Mouse (Mus musculus) midbrain, embryonic 10.5 days (tissue): ENCODE measurements around the gene Mctp1. TPM values are rescaled to one million over a fixed set of nuclear protein-coding genes. Genes with fewer than 3 reads are reported as not detected.
"Not testable (repeated sequence)": the region's sequence is repeated elsewhere in the genome, so short reads cannot be mapped to it uniquely, and the experiment has no call there.

Experiments
- DNase-seq: peaks from one replicate; pipeline ENCODE4 v3.0.0-alpha.2; 2017; ENCODE audit warnings: low spot score
- H3K27ac ChIP-seq: fragments of 300-500 bp; sonication (generic); replicated peaks from 2 replicates; pipeline ENCODE4 v1.5.1; 2016; ENCODE audit warnings: mild to moderate bottlenecking
- H3K27me3 ChIP-seq: fragments of 300-500 bp; sonication (generic); 2 replicates; pipeline ENCODE4 v1.6.1; 2016; ENCODE audit warnings: low read depth, mild to moderate bottlenecking; ENCODE audit not compliant: poor library complexity, severe bottlenecking
- H3K36me3 ChIP-seq: fragments of 300-500 bp; sonication (generic); 2 replicates; pipeline ENCODE4 v1.6.1; 2016; ENCODE audit warnings: mild to moderate bottlenecking, moderate library complexity
- H3K4me1 ChIP-seq: fragments of 300-500 bp; sonication (generic); 2 replicates; pipeline ENCODE4 v1.6.1; 2016
- H3K4me3 ChIP-seq: fragments of 300-500 bp; sonication (generic); 2 replicates; pipeline ENCODE4 v1.5.1; 2016; ENCODE audit warnings: mild to moderate bottlenecking, moderate library complexity
- H3K9me3 ChIP-seq: fragments of 300-500 bp; sonication (generic); replicated peaks from 2 replicates; pipeline ENCODE4 v1.6.1; 2016; ENCODE audit warnings: mild to moderate bottlenecking
- WGBS: fragments of 180-500 bp; shearing (Covaris S2); methylation state at CpG from one replicate; pipeline ENCODE4 v1.1.7; 2016; 5-methylcytosine and 5-hydroxymethylcytosine counted together
- polyA plus RNA-seq: library from polyadenylated mRNA; unstranded; fragments of >200 nt; fragmentation: Nextera tagmentation; extraction: Ambion mirVana; gene quantifications from 2 replicates; pipeline ENCODE4 v1.2.1, GENCODE M21; 2016

Gene Mctp1
- polyA plus RNA-seq, 1 experiment from 2014 or later: 4.7 TPM

- Histone ChIP-seq H3K27ac (no peak overlapping the region), H3K36me3 (no peaks in the 10 kb centered on the region), H3K4me1 (no peaks in the 10 kb centered on the region), H3K27me3 (no peaks in the 10 kb centered on the region), H3K9me3 (no peaks in the 10 kb centered on the region), H3K4me3 (no peak overlapping the region)
- no peak for DNase-seq
- 87% methylated on average over 3 of the region's 3 CpGs for WGBS
These were observed 201.1 kb downstream of the Mctp1 start for GRCm38 (mm10) chr13:76585447-76585846.

DNA sequence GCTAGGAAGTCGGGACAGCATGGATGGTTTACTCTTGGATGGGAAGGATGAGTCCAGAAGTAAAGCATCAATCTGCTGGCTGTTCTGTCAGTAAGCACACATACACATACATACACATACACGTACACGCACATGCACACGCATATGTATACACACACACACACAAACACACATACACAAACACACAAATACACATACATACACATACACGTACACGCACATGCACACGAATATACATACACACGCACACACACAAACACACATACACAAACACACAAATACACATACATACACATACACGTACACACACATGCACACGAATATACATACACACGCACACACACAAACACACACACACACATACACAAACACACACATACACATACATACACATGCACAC lies 206.4 kb downstream of the Mctp1 start:
- 89% methylated on average over 11 of the region's 11 CpGs for WGBS

GRCm38 (mm10) chr13:76591189-76591588 lies 206.9 kb downstream of the Mctp1 start:
- H3K4me1 ChIP-seq: no peaks in the 10 kb centered on the region

More for the DNA sequence above, 206.4 kb downstream of the Mctp1 start:
- H3K27ac ChIP-seq, DNase-seq, H3K4me1 ChIP-seq, H3K4me3 ChIP-seq, H3K9me3 ChIP-seq, H3K36me3 ChIP-seq, H3K27me3 ChIP-seq: not testable (repeated sequence)

DNA sequence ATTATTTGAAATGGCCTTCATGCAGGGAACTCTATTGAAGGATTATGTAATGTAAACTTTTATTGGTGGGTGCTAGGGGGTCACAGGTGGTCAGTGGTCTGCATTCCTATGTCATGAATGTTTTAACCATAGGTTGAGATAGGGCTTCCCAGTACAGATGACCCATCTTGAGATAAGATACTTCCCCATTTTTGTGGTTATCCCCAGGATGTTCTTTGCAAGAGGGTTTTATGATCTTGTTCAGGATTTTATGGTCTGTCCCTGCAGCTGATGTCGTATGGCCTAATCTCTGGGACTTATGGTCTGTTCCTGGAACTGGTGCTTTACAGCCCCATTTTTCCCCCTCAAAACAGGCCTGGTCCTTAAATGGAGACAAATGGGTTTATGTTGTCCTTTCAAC lies 207.4 kb downstream of the Mctp1 start:
- no peak overlapping the region for H3K27ac ChIP-seq
- H3K4me3 ChIP-seq: no peak overlapping the region
- DNase-seq: no peak
- H3K9me3 ChIP-seq: no peaks in the 10 kb centered on the region
- H3K4me1 ChIP-seq: no peaks in the 10 kb centered on the region
- 74% methylated on average over 1 of the region's 1 CpGs for WGBS
- H3K36me3 ChIP-seq: no peaks in the 10 kb centered on the region
- H3K27me3 ChIP-seq: no peaks in the 10 kb centered on the region

More at GRCm38 (mm10) chr13:76591189-76591588, 206.9 kb downstream of the Mctp1 start:
- Histone ChIP-seq H3K4me3 (no peak overlapping the region), H3K36me3 (no peaks in the 10 kb centered on the region), H3K27ac (no peak overlapping the region), H3K27me3 (no peaks in the 10 kb centered on the region), H3K9me3 (no peaks in the 10 kb centered on the region)
- DNase-seq: no peak

- DNase-seq: no peak
- no peaks in the 10 kb centered on the region for H3K27me3 ChIP-seq
- 92% methylated on average over 2 of the region's 2 CpGs for WGBS
These were observed 208.6 kb downstream of the Mctp1 start for GRCm38 (mm10) chr13:76592908-76593307.

GRCm38 (mm10) chr13:76597005-76597404 lies 212.7 kb downstream of the Mctp1 start:
- DNase-seq: no peak
- Histone ChIP-seq H3K4me1 (no peaks in the 10 kb centered on the region), H3K9me3 (no peaks in the 10 kb centered on the region), H3K27ac (no peak overlapping the region), H3K4me3 (no peak overlapping the region), H3K27me3 (no peaks in the 10 kb centered on the region), H3K36me3 (no peaks in the 10 kb centered on the region)
- WGBS: 78% methylated on average over 7 of the region's 7 CpGs

More at GRCm38 (mm10) chr13:76592908-76593307, 208.6 kb downstream of the Mctp1 start:
- no peak overlapping the region for H3K4me3 ChIP-seq
- no peak overlapping the region for H3K27ac ChIP-seq
- no peaks in the 10 kb centered on the region for H3K4me1 ChIP-seq
- H3K36me3 ChIP-seq: no peaks in the 10 kb centered on the region
- H3K9me3 ChIP-seq: no peaks in the 10 kb centered on the region

- no peaks in the 10 kb centered on the region for H3K36me3 ChIP-seq
- no peak overlapping the region for H3K27ac ChIP-seq
- no peaks in the 10 kb centered on the region for H3K27me3 ChIP-seq
- no peaks in the 10 kb centered on the region for H3K9me3 ChIP-seq
- no peak for DNase-seq
- H3K4me1 ChIP-seq: no peaks in the 10 kb centered on the region
- H3K4me3 ChIP-seq: no peak overlapping the region
These were observed 225.1 kb downstream of the Mctp1 start for GRCm38 (mm10) chr13:76609425-76609824.

- no peaks in the 10 kb centered on the region for H3K9me3 ChIP-seq
- H3K27ac ChIP-seq: no peak overlapping the region
- no peaks in the 10 kb centered on the region for H3K36me3 ChIP-seq
- no peaks in the 10 kb centered on the region for H3K27me3 ChIP-seq
- no peak for DNase-seq
- no peaks in the 10 kb centered on the region for H3K4me1 ChIP-seq
- 90% methylated on average over 2 of the region's 2 CpGs for WGBS
- no peak overlapping the region for H3K4me3 ChIP-seq
These were observed 227.2 kb downstream of the Mctp1 start for GRCm38 (mm10) chr13:76611499-76611898.

DNA sequence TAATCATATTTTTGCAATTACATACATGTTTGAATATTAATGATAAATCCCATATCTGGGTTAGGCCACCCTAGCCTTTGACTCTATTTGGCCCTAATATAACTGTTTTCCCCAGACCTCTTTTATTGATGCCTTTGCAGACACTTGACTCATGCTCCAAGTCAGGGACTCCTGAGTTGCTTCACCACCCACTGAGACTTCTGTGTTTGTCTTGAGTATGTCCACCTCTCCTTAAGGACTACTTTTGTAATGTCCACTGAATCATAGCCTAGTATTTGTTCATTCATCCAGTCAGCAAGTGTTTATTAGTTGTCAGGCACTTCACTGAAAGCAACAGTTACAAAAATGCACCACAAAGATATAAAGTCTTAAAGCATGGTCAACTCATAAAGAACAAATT lies 235.8 kb downstream of the Mctp1 start:
- Histone ChIP-seq H3K4me3 (no peak overlapping the region), H3K4me1 (no peaks in the 10 kb centered on the region), H3K36me3 (no peaks in the 10 kb centered on the region), H3K27me3 (no peaks in the 10 kb centered on the region), H3K9me3 (no peaks in the 10 kb centered on the region), H3K27ac (no peak overlapping the region)
- no peak for DNase-seq

DNA sequence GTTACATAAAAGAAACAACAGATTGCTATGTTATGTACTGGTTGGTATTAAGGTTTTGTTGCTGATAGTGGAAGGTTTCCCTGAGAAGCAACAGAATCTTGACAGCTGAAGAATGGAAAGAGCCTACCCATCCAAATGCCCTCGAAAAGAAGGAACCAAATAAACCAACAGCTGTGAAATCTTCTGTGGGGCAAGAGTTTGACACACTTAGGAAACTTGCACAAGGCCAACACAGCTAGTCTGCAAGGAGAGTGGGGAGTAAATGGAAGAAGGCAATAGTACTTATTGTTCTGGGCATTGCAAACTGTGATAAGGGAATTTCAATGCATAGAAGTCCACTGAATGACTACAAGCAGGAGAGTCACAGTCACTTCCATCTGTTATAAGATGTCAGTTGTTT lies 236.2 kb downstream of the Mctp1 start:
- Histone ChIP-seq H3K9me3 (no peaks in the 10 kb centered on the region), H3K4me1 (no peaks in the 10 kb centered on the region)
- WGBS: 65% methylated on average over 1 of the region's 1 CpGs

GRCm38 (mm10) chr13:76633707-76634106 lies 249.4 kb downstream of the Mctp1 start:
- Histone ChIP-seq H3K27ac (no peak overlapping the region), H3K27me3 (no peaks in the 10 kb centered on the region), H3K36me3 (no peaks in the 10 kb centered on the region), H3K9me3 (no peaks in the 10 kb centered on the region), H3K4me3 (no peak overlapping the region), H3K4me1 (no peaks in the 10 kb centered on the region)
- 90% methylated on average over 1 of the region's 1 CpGs for WGBS
- DNase-seq: no peak

More for the DNA sequence above, 236.2 kb downstream of the Mctp1 start:
- H3K4me3 ChIP-seq: no peak overlapping the region
- H3K36me3 ChIP-seq: no peaks in the 10 kb centered on the region
- H3K27ac ChIP-seq: no peak overlapping the region
- no peaks in the 10 kb centered on the region for H3K27me3 ChIP-seq
- no peak for DNase-seq

- no peaks in the 10 kb centered on the region for H3K4me1 ChIP-seq
- H3K27ac ChIP-seq: no peak overlapping the region
- no peak overlapping the region for H3K4me3 ChIP-seq
- H3K36me3 ChIP-seq: no peaks in the 10 kb centered on the region
- no peak for DNase-seq
- WGBS: 84% methylated on average over 2 of the region's 2 CpGs
- no peaks in the 10 kb centered on the region for H3K9me3 ChIP-seq
- H3K27me3 ChIP-seq: no peaks in the 10 kb centered on the region
These were observed 253.9 kb downstream of the Mctp1 start for GRCm38 (mm10) chr13:76638282-76638681.

GRCm38 (mm10) chr13:76659523-76659922 lies 275.2 kb downstream of the Mctp1 start:
- no peak for DNase-seq
- H3K27ac ChIP-seq: no peak overlapping the region
- no peaks in the 10 kb centered on the region for H3K9me3 ChIP-seq
- no peak overlapping the region for H3K4me3 ChIP-seq
- no peaks in the 10 kb centered on the region for H3K4me1 ChIP-seq
- H3K27me3 ChIP-seq: no peaks in the 10 kb centered on the region
- no peaks in the 10 kb centered on the region for H3K36me3 ChIP-seq

GRCm38 (mm10) chr13:76681286-76681685 lies 297.0 kb downstream of the Mctp1 start:
- no peak for DNase-seq
- Histone ChIP-seq H3K36me3 (no peaks in the 10 kb centered on the region), H3K4me3 (no peak overlapping the region), H3K27ac (no peak overlapping the region), H3K9me3 (no peaks in the 10 kb centered on the region), H3K27me3 (no peaks in the 10 kb centered on the region), H3K4me1 (no peaks in the 10 kb centered on the region)
